Mouse (Mus musculus) embryo, embryonic 11.5 days (tissue): Measurements from ENCODE around the gene Cish.

Source experiments
- DNase-seq: peaks from one replicate; pipeline ENCODE4 v3.0.0-alpha.2; 2012; ENCODE audit warnings: low read depth, low spot score

Gene Cish

DNA sequence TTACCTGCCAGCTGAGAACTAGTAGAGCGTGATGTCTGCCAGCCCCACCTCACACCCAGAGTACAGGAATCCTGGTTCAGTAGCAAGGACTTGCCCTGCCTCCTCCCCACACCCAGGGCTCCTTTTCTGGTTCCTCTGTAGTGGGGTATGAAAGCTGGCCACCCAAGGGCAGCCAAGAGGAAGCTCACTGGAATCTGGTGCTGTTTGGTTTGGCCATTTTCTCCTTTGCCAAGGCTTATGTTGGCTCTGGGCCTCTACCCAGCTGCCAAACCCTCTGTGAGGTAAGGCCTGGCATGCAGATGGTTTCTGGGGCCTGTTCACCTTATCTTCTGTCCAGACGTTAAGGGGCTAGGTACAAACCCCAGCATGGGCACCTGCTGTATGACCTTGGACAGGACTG is 20.0 kb downstream of the Cish start:
- DNase-seq = no peak

DNA sequence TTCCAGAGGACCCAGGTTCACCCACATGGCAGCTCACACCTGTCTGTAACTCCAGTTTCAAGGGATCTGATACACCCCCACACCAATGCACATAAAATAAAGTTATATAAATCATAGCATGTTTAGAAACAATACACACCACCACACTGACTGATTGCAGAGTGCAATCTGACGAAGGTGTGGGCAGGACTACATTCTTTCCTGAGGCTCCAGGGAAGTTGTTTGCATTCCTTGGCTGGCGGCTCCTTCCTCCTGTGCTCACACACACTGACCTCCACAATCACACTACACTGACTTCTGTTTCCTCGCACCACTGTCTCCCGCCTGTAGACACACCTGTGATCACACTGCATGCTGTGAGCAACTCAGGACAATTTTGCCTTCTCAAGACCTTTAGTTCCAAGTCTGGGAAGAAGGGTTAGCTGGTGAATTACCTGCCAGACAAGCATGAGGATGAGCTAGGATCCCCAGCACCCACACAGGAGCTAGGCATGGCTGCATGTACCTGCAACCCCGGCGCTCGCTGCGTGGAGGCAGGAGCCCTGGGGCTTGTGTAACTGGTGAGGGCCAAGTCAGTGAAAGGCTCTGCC is 26.7 kb downstream of the Cish start:
- DNase-seq = no peak

DNA sequence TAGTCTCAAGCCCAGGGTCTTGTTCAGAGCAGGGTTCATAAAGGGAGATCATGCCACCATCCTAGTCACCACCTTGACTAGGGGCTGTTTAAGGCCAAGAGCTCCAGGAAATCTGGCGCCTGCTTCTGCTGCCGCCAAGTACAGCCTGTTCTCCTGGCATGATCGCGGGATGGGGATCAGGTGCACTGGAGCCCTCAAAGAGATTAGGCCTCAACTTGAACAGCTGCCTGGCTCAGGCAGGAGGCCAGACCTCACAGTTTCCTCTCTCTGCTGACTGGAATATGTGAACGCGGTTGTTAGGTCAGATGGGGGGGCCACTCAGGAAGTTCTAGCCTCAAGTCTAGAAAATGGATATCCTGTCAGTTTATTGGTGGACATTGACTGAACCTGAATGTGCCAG is 27.7 kb downstream of the Cish start:
- no peak for DNase-seq

DNA sequence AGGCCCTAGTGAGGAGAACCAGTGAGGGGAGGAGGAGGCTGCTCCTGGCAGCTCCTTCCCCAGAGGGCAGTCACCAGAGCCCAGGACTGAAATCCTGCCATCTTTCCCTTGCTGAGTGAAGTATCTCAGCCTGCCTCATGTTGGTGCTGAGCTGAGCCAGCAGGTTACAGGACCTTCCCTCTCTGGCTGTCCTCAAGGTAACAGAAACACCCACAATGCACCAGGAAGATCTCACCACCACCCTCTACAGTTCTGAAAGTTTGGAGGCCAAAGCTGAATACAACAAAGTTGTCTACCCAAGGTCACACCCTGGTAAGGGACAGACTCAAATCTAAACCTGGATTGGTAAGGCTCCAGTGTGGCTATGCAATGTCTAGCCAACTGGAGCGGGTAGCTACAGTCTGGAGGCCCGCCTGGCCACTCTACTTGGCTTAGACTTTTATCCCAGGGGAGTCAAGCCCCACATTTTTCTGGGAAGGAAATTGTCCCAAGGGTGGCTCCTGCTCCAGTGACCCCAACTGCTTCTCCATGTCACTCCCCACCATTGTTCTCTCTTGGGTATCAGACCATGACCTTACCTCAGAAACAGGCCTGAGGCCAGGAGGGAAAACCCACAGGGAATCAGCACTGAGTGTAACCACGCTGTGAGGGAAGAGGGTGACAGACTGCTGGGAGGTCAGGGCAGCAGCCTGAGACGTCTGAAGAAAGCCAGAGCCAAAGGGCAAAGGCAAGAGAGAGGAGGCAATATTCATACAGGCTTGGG is 29.2 kb downstream of the Cish start:
- DNase-seq = no peak

DNA sequence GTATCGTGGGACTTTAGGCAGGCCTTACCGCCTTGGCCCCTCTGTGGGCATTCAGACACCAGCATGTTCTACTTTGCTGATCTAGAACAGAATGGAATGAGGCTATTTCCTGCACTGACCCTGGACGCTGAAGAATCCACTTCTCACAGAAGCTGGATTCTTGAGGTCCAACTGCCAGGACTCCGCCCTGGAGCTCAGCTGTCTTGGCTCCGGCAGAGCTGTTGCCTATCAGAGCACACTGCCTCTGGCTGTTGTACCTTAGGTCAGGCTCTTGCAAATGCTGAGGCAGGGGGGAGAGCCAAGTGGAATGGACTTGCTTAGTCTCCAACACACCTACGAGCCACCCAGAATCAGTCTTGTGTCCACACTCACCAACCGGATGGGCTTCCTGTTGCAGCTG is 30.1 kb downstream of the Cish start:
- no peak for DNase-seq

DNA sequence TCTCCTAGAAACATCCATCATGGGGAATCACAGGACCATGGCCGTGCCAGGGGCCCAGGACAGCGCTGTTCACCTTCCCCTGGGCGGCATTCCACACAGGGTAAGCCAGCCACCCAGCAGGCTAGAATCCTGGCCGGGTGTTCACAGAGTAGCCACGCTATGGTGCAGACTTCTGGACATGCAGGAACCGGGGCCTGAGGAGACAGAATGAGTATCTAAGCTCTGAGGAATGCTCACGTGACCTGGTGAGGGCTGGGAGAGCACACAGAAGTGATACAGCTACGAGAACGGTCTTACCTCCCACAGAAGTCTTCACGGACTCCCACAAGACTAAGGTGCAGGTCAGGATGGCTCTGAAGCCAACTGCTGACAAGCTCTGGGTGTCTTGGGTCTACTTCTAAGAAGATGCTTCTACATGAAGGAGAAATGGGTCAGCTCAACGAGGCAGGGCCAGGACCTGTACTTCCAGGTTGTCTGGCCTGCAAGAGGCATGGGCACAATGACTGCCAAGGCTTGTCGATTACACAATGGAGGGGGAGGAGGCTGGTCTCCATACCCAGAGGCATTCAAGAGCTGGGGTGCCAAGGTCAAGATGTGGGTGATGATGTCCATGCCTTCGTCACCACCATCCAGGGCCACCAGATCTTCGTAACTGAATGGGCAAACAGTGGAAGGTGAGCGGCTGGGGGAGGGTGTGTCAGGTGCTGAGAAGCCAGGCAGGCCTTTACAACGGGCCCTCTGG is 32.2 kb downstream of the Cish start:
- no peak for DNase-seq

DNA sequence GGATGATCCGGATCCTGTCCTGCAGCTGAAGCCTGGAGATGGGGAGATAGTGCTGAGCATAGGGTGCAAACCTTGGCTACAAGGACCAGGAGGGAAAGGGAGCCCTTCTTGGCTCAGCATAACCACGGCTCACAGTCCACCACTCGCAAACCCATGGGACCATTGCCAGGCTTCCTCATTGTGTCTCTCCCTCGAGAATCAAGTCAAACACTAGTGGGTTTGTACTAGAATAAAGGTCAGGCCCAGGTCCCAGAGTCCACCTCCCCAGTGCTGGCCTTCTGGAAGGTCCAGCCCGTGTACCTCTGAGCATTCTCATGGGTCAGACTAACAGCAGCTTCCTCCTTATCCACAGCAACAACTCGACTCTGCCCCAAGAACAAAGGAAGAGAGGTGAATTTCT is 35.0 kb downstream of the Cish start:
- DNase-seq = no peak

DNA sequence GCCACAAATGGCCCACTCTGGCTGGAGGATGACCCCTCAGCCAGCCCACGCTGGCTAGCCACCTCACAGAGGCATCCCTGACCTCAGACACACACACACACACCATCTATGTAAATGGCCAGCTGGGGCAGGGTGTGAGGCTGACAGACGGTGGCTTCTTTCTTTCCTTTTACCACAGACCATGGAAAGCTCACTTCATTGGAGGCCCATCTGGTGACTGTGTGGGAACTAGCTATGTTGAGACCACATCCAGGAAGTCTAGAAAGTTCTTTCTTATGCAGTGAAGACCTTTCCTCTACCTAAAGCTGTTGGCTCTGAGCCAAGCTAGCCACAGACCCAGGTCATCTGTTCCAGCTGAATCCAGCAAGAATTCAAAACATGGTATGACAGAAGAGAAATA is 37.9 kb downstream of the Cish start:
- no peak for DNase-seq

DNA sequence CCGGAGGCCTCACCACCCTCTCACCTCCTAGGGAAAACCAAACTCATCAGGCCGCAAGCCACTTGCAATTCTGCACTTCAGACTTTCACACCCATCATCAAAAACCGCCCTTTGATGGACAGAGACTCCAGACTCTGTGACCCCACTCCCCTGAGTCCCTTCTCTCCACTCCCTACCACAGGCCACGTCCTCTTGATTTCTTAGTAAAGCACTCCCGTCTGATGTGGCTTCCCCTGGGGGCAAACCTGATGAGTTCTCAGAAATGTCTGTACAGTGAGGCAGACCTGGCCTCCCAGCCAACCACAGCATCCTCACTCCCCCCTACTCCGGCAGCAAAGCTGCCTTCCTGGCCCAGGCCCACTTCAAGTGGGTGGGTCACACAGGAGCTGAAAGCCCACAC is 38.5 kb downstream of the Cish start:
- no peak for DNase-seq

DNA sequence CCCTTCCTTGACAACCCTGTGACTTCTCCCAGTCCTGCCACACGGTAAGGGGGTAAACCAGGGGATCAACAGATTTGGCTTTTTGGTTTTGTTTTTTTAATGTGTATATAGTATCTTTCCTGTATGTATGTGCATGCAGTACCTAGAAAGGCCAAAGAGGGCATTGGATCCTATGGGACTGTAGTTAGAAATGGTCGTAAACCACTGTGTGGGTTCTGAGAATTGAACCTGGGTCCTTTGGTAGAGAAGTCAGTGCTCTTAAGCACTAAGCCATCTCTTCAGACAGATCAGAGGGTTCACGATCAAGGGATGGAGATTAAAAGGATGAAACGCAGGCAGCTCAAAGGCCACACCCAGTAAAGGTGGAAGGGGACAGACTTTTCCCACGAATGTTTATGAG is 39.2 kb downstream of the Cish start:
- no peak for DNase-seq

DNA sequence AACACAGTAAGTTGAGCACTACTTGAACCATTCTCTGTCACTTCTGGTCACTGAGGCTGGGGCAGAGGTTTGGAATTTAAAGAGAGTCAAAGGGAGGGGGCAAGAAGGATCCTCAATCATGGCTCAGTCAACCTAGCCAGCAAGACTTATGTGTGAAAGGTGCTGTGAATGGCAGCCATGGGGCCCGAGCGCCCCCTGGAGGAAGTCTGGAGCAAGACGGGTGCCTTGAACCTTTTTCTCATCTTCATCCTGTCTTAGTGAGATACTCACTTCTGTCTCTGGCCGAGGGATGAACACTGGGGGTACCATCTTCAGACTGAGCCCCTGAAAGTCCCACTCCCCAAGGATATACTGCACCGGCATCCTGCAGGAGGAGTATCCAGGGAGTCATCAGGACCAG is 40.1 kb downstream of the Cish start:
- DNase-seq = peak; percentile 24

DNA sequence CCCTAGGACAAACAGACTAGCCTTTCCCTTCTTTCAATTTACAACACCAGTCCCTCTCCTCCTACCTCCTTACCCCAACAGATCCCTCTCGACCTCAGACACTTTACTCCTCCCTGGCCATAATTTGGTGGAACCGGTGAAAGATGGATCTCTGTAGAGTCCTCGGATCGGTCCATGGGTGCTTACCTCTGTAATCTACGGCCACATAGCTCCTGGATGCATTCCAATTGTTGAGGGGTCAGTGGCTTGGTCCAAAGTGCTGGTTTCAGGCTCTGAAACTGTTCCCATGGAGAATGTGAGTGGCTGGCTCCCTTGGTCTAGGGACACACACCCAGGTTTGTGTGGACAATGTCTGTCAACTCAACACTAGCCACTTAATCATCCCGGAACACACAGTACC is 40.6 kb downstream of the Cish start:
- DNase-seq = no peak

DNA sequence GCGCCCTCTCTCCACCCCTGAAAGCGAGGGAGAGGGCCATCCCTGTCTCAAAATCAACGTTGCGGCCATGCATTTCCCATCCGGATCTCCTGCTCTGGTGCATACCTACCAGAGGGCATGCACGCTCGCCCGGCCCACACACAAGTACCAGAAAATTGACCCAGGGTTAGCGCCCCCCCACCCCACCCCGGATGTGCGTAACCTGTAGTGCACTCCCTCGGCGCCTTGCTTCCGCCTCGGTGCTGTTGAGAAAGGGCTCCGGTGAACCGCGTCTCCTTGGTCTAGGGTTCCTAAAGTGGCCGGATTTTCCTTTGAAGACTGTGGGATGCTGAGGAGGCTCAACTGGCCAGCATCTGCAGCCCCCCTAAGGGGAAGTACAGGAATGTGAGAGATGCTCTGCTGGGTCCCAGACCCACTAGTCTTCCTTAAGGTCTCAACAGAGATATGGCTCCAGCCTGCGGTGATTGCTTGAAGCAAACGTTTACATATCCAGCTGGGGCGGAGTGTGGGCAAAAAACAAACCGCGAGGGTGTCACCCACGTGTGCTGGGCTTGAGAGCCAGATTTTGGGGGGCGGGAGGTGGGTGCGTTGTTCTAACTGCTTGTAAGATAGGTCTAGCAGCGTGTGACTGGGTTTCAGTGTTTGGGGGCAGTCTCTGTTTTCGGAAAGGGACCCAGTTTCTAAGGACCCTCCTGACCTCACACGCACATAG is 42.5 kb downstream of the Cish start, which contains the start of gene Hemk1:
Gene Hemk1, minus strand, starts transcription at position 179 of the 712 bp plus-strand sequence.
- peak; percentile 82 for DNase-seq

DNA sequence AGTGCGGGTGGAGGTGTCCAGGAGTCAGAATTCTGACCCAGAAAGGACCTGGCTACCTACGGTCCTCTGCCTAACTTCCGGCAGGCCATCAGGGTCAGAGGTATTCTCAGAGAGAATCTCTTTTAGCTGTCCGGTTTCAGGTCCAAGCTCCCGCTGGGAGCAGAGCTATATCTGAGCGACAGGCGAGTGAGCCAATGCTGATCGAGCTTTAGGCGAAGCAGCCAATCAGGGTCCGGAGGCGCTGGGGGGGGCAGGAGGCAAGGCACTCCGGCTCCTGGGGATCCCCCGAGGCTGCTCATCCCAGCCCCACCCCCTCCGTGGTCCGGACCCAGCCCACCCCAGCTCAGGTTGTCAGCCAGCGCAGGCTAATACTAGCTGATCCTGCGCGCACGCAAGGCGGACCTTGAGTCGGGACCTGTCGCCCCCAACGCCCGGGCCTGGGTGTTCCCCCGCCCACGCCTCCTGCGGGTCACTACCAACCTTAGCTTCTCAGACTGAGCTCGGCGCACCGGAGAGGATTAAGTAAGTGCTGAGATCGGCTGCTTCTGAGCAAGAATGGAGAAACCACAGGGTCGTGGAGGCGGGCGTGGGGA is 44.5 kb downstream of the Cish start, which contains the start of gene 6430571L13Rik:
Gene 6430571L13Rik, plus strand, starts transcription at position 336 of the 593 bp plus-strand sequence.
- DNase-seq = peak; percentile 84

DNA sequence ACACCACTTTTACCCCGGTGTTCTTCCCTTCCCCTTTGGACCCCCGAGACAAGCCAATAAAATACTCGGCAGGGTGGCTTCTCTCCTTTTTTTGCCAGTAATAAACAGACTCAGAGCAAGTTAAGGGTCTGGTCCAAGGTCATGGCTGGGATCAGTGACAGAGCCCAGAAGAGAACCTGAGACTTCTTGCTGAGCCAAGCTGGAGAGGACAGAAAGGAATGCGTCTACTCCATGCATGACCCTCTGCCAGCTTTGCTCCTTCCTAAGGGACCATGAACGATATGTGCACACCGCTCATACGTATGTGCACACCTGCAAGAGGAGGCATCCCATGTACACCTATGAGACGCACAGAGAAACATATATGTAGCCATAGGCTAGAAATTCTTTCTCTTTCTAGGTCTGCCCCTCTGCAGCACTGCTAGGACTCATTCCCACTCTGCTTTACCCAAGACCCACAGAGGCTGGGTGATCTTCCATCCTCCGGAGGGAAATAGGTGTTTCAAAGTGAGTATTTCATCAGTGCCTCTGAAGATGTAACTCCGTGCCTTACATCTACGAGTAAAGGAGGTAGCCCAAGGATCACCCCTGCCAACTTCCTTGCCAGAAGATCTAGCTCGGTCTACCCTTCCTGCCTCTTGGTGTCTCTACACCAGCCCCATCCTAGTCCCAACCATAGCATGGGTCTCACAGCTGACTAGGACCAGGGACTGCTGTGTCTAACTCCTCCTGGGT is 45.3 kb downstream of the Cish start:
- no peak for DNase-seq

DNA sequence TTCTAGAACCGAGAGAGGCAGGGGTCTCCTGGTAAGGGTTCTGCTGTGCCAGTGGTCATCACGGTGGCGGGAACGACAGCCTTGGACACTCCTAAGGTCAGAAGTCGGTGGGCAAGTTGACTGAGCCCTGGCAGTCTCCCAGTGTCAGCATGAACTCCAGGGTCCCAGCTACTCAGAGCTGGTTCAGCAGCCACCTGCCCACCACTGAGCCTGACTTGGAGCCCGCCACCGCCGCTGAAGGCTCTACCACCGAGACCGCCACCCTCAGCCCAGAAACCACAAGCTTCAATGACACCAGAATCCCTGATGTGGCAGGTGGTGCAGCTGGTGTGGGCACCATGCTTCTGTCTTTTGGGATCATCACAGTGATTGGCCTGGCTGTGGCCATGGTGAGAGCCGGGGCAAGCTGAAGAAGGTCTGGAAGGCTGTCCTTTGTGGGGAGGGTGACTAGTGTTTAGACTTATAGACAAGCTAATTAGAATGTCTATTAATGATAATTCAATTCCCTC is 46.4 kb downstream of the Cish start:
- no peak for DNase-seq

DNA sequence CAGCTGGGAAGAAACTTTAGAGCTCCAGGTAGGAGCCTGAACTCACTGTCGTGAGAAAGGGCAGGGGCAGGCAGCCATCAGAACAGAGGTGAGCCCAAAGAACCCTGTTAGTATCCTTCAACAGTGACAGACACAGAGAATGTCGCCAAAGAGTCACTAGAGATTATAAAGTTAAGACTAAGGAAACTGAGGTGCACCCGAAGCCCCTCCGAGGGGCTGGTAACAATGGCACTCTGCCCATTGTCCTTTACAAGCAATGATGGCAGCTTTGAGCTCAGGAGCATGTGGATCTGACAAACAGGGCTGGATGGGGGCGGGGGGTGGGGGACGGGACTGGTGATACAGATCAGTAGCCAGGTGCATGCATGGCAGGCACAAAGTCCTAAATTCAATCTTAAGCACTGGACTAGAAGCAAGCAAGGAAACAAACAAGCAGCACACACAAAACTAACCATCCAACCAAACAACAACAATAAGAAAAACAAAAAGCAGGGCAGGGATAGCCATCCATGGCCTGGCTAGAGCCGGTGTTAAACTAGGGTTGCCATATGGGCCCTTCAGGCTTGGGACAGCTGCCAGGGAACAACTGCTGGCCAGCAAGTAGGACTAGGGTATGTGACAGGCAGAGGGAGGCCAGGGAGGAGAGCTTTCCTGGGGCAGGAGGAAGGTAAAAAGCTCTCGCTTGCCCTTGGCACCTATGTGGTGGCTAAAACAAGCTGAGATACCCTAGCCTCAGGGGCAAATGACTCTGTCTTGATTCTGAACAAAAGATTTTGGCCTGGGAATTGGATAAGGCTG is 47.5 kb downstream of the Cish start:
- DNase-seq = no peak

DNA sequence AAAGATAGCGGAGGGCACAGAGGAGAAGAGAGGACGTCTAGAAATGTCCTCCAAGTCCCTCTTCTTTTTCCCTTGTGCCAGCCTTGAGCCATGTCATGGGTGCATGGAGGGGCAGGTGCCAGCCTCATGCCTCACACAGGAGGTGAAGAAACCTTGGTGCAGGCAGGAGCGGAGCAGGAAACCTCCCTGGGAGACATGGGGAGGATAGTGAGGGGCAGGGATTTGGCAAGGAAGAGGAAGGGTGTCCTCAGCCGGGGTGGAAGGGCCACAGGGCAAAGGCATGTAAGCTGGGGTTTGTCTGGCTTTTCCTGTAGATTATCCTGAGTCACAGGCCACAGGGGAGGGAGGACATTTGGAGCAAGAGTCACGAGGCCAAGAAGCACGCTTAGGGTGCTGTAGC is 48.2 kb downstream of the Cish start:
- DNase-seq = no peak

DNA sequence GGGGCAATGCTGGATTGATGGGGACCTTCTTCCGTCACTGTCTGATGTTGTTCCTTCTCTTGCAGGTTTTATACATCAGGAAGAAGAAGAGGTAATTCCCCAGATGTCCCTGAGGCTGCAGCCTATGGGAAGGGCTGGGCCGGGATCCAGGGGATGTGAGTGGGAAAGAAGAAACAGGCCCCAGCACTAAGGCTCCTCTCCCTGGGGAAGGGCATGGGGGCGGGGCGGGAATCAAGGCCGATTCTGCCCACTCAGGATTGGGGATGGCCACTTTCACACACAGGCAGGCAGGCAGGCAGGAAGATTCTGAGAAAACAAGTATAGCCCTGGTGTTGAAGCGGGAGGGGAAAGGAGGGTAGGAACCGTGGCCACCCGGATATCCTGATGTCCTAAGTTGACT is 50.3 kb downstream of the Cish start:
- DNase-seq = no peak

DNA sequence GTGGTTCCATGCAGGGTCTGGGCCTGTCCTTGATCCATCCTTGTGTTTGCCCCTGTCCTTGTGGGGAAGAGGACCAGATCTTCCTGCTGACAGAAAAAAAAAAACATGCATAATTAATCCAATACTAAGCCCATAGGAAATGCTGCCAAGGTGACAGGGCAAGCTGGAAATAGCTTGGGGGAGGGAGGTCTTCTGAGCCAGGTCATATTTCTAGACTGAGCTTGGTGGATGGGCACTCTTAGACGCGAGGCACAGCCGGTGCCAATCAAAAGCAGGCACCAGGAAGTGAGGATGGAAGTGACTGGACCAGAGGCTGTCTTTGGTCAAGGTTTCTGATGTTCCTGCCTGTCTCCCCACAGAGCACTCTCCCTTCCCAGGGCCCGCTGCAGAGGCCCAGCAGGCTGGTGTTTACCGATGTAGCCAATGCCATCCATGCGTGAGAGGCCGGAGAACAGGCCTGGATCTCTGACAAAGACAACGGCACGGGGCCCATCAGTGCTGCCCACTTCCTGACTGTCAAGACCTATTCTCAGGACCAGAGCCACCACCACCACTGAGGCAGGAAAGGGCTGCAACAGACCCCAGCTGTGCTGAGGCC is 51.9 kb downstream of the Cish start:
- DNase-seq = no peak
